Mouse (Mus musculus) neural tube, embryonic 11.5 days (tissue): Measurements from ENCODE around the gene Gm5294. TPM values are rescaled to one million over a fixed set of nuclear protein-coding genes. Genes with fewer than 3 reads are reported as not detected.

Experiments used
- ATAC-seq: fragments of 200-750 bp; cut with Nextera tagmentation; 2 replicates; pipeline ENCODE4 v1.8.0; 2017; ENCODE audit warnings: moderate number of reproducible peaks, mild to moderate bottlenecking, moderate TSS enrichment, moderate library complexity; ENCODE audit not compliant: insufficient read depth, low FRiP score, low TSS enrichment
- DNase-seq: peaks from one replicate; pipeline ENCODE4 v3.0.0-alpha.2; 2015; ENCODE audit warnings: low spot score
- H3K27ac ChIP-seq: fragments of 300-500 bp; sonication (generic); 2 replicates; pipeline ENCODE4 v1.5.1; 2014; ENCODE audit warnings: low read depth, mild to moderate bottlenecking, low read length
- H3K27me3 ChIP-seq: fragments of 300-500 bp; sonication (generic); 2 replicates; pipeline ENCODE4 v1.6.1; 2014; ENCODE audit warnings: mild to moderate bottlenecking, low read length, mixed read lengths; ENCODE audit not compliant: control insufficient read depth, insufficient read depth
- H3K36me3 ChIP-seq: fragments of 300-500 bp; sonication (generic); 2 replicates; pipeline ENCODE4 v1.6.1; 2014; ENCODE audit warnings: mild to moderate bottlenecking, low read length, moderate library complexity, mixed read lengths; ENCODE audit not compliant: control insufficient read depth, insufficient read depth
- H3K4me1 ChIP-seq: fragments of 300-500 bp; sonication (generic); 2 replicates; pipeline ENCODE4 v1.6.1; 2014; ENCODE audit warnings: low read length, mixed read lengths; ENCODE audit not compliant: control insufficient read depth, insufficient read depth
- H3K4me2 ChIP-seq: fragments of 300-500 bp; sonication (generic); 2 replicates; pipeline ENCODE4 v1.6.1; 2014; ENCODE audit warnings: low read depth, mild to moderate bottlenecking, moderate library complexity
- H3K4me3 ChIP-seq: fragments of 300-500 bp; sonication (generic); 2 replicates; pipeline ENCODE4 v1.5.1; 2014; ENCODE audit warnings: low read depth, low read length
- H3K9ac ChIP-seq: fragments of 300-500 bp; sonication (generic); 2 replicates; pipeline ENCODE4 v1.6.1; 2014; ENCODE audit warnings: mild to moderate bottlenecking, low read length
- H3K9me3 ChIP-seq: fragments of 300-500 bp; sonication (generic); 2 replicates; pipeline ENCODE4 v1.6.1; 2016; ENCODE audit warnings: low read length; ENCODE audit not compliant: control insufficient read depth
- WGBS: fragments of 180-500 bp; shearing (Covaris S2); extraction: QIAGEN DNeasy Blood & Tissue Kit; methylation state at CpG from one replicate; pipeline ENCODE4 v1.1.7; 2014; 5-methylcytosine and 5-hydroxymethylcytosine counted together
- polyA plus RNA-seq: library from polyadenylated mRNA; unstranded; fragments of >200 nt; fragmentation: Nextera tagmentation; extraction: Ambion mirVana; gene quantifications from 2 replicates; pipeline ENCODE4 v1.2.1, GENCODE M21; 2014

The Gm5294 gene
- polyA plus RNA-seq, 1 experiment from 2014 or later: not detected

- Histone ChIP-seq H3K9me3 (no peaks in the 10 kb centered on the region), H3K9ac (no peak overlapping the region), H3K27me3 (no peaks in the 10 kb centered on the region), H3K4me1 (no peaks in the 10 kb centered on the region), H3K4me3 (no peak overlapping the region), H3K27ac (no peak overlapping the region), H3K4me2 (no peak overlapping the region), H3K36me3 (no peaks in the 10 kb centered on the region)
- no peak for ATAC-seq
- 85% methylated on average over 7 of the region's 7 CpGs for WGBS
- no peak for DNase-seq
These were observed 32.2 kb upstream of the Gm5294 start for GRCm38 (mm10) chr5:138787648-138788047.

GRCm38 (mm10) chr5:138788481-138789211 is 31.2 kb upstream of the Gm5294 start:
- no peak overlapping the region for H3K9ac ChIP-seq
- no peak for DNase-seq
- no peak for ATAC-seq
- 70% methylated on average over 11 of the region's 11 CpGs for WGBS
- H3K4me1 ChIP-seq: no peaks in the 10 kb centered on the region
- H3K36me3 ChIP-seq: no peaks in the 10 kb centered on the region
- no peak overlapping the region for H3K27ac ChIP-seq
- no peak overlapping the region for H3K4me2 ChIP-seq
- H3K27me3 ChIP-seq: no peaks in the 10 kb centered on the region
- no peak overlapping the region for H3K4me3 ChIP-seq
- no peaks in the 10 kb centered on the region for H3K9me3 ChIP-seq

GRCm38 (mm10) chr5:138790954-138791480 is 28.9 kb upstream of the Gm5294 start:
- Histone ChIP-seq H3K9me3 (no peaks in the 10 kb centered on the region), H3K36me3 (no peaks in the 10 kb centered on the region), H3K4me2 (no peak overlapping the region), H3K4me3 (no peak overlapping the region), H3K27me3 (no peaks in the 10 kb centered on the region), H3K9ac (no peak overlapping the region), H3K27ac (no peak overlapping the region), H3K4me1 (no peaks in the 10 kb centered on the region)
- WGBS: 88% methylated on average over 11 of the region's 11 CpGs
- ATAC-seq (no peak), DNase-seq (no peak)

- Histone ChIP-seq H3K4me1 (no peaks in the 10 kb centered on the region), H3K36me3 (no peaks in the 10 kb centered on the region), H3K9ac (no peak overlapping the region), H3K9me3 (no peaks in the 10 kb centered on the region), H3K4me2 (no peak overlapping the region), H3K27ac (no peak overlapping the region), H3K27me3 (no peaks in the 10 kb centered on the region), H3K4me3 (no peak overlapping the region)
- 68% methylated on average over 7 of the region's 7 CpGs for WGBS
- DNase-seq (no peak), ATAC-seq (no peak)
These were observed 18.2 kb upstream of the Gm5294 start for GRCm38 (mm10) chr5:138801588-138802116.

GRCm38 (mm10) chr5:138804286-138804685 is 15.6 kb upstream of the Gm5294 start:
- no peak for ATAC-seq
- no peak for DNase-seq
- Histone ChIP-seq H3K4me2 (no peak overlapping the region), H3K4me3 (no peak overlapping the region), H3K4me1 (no peaks in the 10 kb centered on the region), H3K36me3 (no peaks in the 10 kb centered on the region; the same call in 1 of the 2 replicates), H3K27ac (no peak overlapping the region), H3K9me3 (no peaks in the 10 kb centered on the region), H3K9ac (no peak overlapping the region), H3K27me3 (no peaks in the 10 kb centered on the region)
- WGBS: 89% methylated on average over 5 of the region's 5 CpGs

GRCm38 (mm10) chr5:138809767-138810166 is 10.1 kb upstream of the Gm5294 start:
- no peak overlapping the region for H3K9ac ChIP-seq
- H3K4me1 ChIP-seq: no peaks in the 10 kb centered on the region
- ATAC-seq (no peak), DNase-seq (no peak)
- no peak overlapping the region for H3K27ac ChIP-seq
- H3K9me3 ChIP-seq: no peaks in the 10 kb centered on the region
- peaks cover 3% of the 10 kb centered on the region for H3K36me3 ChIP-seq
- no peaks in the 10 kb centered on the region for H3K27me3 ChIP-seq
- H3K4me3 ChIP-seq: no peak overlapping the region
- WGBS: 92% methylated on average over 6 of the region's 6 CpGs
- H3K4me2 ChIP-seq: no peak overlapping the region

GRCm38 (mm10) chr5:138820717-138821332 is 945 bp downstream of the Gm5294 start:
- no peaks in the 10 kb centered on the region for H3K36me3 ChIP-seq
- H3K27me3 ChIP-seq: peaks cover 43% of the 10 kb centered on the region

GRCm38 (mm10) chr5:138825090-138825489 is 5.2 kb downstream of the Gm5294 start:
- Histone ChIP-seq H3K36me3 (no peaks in the 10 kb centered on the region), H3K9me3 (no peaks in the 10 kb centered on the region), H3K27me3 (peaks cover 29% of the 10 kb centered on the region), H3K4me2 (no peak overlapping the region), H3K27ac (no peak overlapping the region), H3K9ac (no peak overlapping the region), H3K4me3 (no peak overlapping the region), H3K4me1 (peaks cover 10% of the 10 kb centered on the region; the same call in 1 of the 2 replicates)
- DNase-seq (no peak), ATAC-seq (no peak)
- WGBS: 73% methylated on average over 3 of the region's 3 CpGs

More at GRCm38 (mm10) chr5:138820717-138821332, 945 bp downstream of the Gm5294 start:
- Histone ChIP-seq H3K4me1 (peaks cover 7% of the 10 kb centered on the region; the same call in 1 of the 2 replicates), H3K4me3 (peak overlapping the region; percentile 12; the same call in 1 of the 2 replicates), H3K9ac (no peak overlapping the region; the same call in 1 of the 2 replicates), H3K4me2 (peak overlapping the region; percentile 35), H3K27ac (no peak overlapping the region), H3K9me3 (no peaks in the 10 kb centered on the region)
- ATAC-seq: no peak
- WGBS: 6% methylated on average over 39 of the region's 39 CpGs
- DNase-seq: no peak
